Mouse (Mus musculus) heart, postnatal 36 days (tissue): ENCODE measurements around the gene Fut7. TPM values are rescaled to one million over a fixed set of nuclear protein-coding genes. Genes with fewer than 3 reads are reported as not detected.

Experiments
- DNase-seq, 2 experiments: peaks; one replicate each; pipeline ENCODE4 v3.0.0; 2021 to 2022
- intact Hi-C: fragments of 180-260 bp; cut with DNase I; formaldehyde crosslinking; loops from one replicate; pipeline ENCODE4 v1.15.1; 2025
- total RNA-seq, 2 experiments: library from RNA; stranded (reverse); gene quantifications; 2 replicates each; pipeline ENCODE4 v1.2.3; 2021

Fut7 gene
- total RNA-seq, 2 experiments from 2014 or later = 0.27 to 0.36 TPM

- intact Hi-C loops = no loop called here
- no peak for DNase-seq
Observed at GRCm38 (mm10) chr2:25456205-25456953, 33.3 kb downstream of the Fut7 start, which contains the start of gene Clic3. Clic3 (plus strand) TSS chr2:25456838.

- DNase-seq = no peak
- intact Hi-C loops = no loop called here
Observed at GRCm38 (mm10) chr2:25457022-25457896, 34.2 kb downstream of the Fut7 start.

GRCm38 (mm10) chr2:25458911-25459310, 35.8 kb downstream of the Fut7 start:
- intact Hi-C loops = no loop called here
- DNase-seq = peak; percentile 40 to 51

- intact Hi-C loops = loop anchor here (2.0 kb wide), 1 partner anchor 29 kb away; no protein-coding TSS in a partner anchor
- DNase-seq = no peak
Observed at GRCm38 (mm10) chr2:25460135-25460534, 37.1 kb downstream of the Fut7 start.

- DNase-seq = peak; percentile 88 to 90
- intact Hi-C loops = loop anchor here (2.0 kb wide), 1 partner anchor 30 kb away; no protein-coding TSS in a partner anchor
Observed at GRCm38 (mm10) chr2:25460551-25461309, 37.7 kb downstream of the Fut7 start, which contains the start of gene Paxx. Paxx (minus strand) TSS chr2:25461094.

GRCm38 (mm10) chr2:25461407-25461806, 38.3 kb downstream of the Fut7 start:
- intact Hi-C loops = loop anchor here (2.0 kb wide), 1 partner anchor 31 kb away; no protein-coding TSS in a partner anchor
- DNase-seq = no peak

- intact Hi-C loops = loop anchor here (2.0 kb wide), 1 partner anchor 37 kb away; the partner anchor contains the start of genes C8g and Fbxw5
Observed at GRCm38 (mm10) chr2:25463630-25464029, 40.6 kb downstream of the Fut7 start.

GRCm38 (mm10) chr2:25465256-25465655, 42.2 kb downstream of the Fut7 start:
- DNase-seq = no peak
- intact Hi-C loops = loop anchor here (2.0 kb wide), 1 partner anchor 36 kb away; the partner anchor contains the start of genes C8g and Fbxw5

More at GRCm38 (mm10) chr2:25463630-25464029, 40.6 kb downstream of the Fut7 start:
- DNase-seq = no peak

GRCm38 (mm10) chr2:25465816-25466635, 43.0 kb downstream of the Fut7 start:
- intact Hi-C loops = loop anchor here (2.0 kb wide), 1 partner anchor 35 kb away; the partner anchor contains the start of genes C8g and Fbxw5
- no peak for DNase-seq

- intact Hi-C loops = no loop called here
- DNase-seq = no peak
Observed at GRCm38 (mm10) chr2:25467606-25468303, 44.7 kb downstream of the Fut7 start.

GRCm38 (mm10) chr2:25468962-25469915, 46.2 kb downstream of the Fut7 start:
- DNase-seq = peak in 1 of 2 experiments; percentile 42
- intact Hi-C loops = no loop called here

- intact Hi-C loops = no loop called here
- DNase-seq = no peak
Observed at GRCm38 (mm10) chr2:25469969-25470368, 46.9 kb downstream of the Fut7 start, which contains the start of gene Ptgds. Ptgds (minus strand) TSS chr2:25470046.

GRCm38 (mm10) chr2:25472550-25472949, 49.5 kb downstream of the Fut7 start:
- intact Hi-C loops = no loop called here
- no peak for DNase-seq
